Mouse (Mus musculus): ENCODE data around the gene Wasl.

Wasl gene

GRCm38 (mm10) chr6:24645346-24646053 is 19.3 kb downstream of the Wasl start:
- DNase-seq (ENCODE audit: low spot score in 2 of 2), result no peak

GRCm38 (mm10) chr6:24642960-24643359 is 21.8 kb downstream of the Wasl start:
- DNase-seq (ENCODE audit: low spot score in 2 of 2), result no peak

GRCm38 (mm10) chr6:24642161-24642560 is 22.6 kb downstream of the Wasl start:
- DNase-seq (ENCODE audit: low spot score in 2 of 2), result no peak

GRCm38 (mm10) chr6:24641286-24641685 is 23.5 kb downstream of the Wasl start:
- no peak for DNase-seq (ENCODE audit: low spot score in 2 of 2)

GRCm38 (mm10) chr6:24635814-24636213 is 29.0 kb downstream of the Wasl start:
- DNase-seq (ENCODE audit: low spot score in 2 of 2), result no peak

GRCm38 (mm10) chr6:24634065-24634464 is 30.7 kb downstream of the Wasl start:
- DNase-seq (ENCODE audit: low spot score in 2 of 2), result no peak

- no peak for DNase-seq (ENCODE audit: low spot score in 2 of 2)
Observed at GRCm38 (mm10) chr6:24632061-24632460, 32.7 kb downstream of the Wasl start.

- DNase-seq (ENCODE audit: low spot score in 2 of 2), result no peak
Observed at GRCm38 (mm10) chr6:24628499-24628898, 36.3 kb downstream of the Wasl start.

GRCm38 (mm10) chr6:24627586-24628030 is 37.2 kb downstream of the Wasl start:
- peak in 1 of 2 experiments; percentile 73 for DNase-seq (ENCODE audit: low spot score in 2 of 2)

- no peak for DNase-seq (ENCODE audit: low spot score in 2 of 2)
Observed at GRCm38 (mm10) chr6:24622098-24622497, 42.7 kb downstream of the Wasl start.

GRCm38 (mm10) chr6:24620936-24621335 is 43.9 kb downstream of the Wasl start:
- DNase-seq (ENCODE audit: low spot score in 2 of 2), result no peak

GRCm38 (mm10) chr6:24619285-24620045 is 45.3 kb downstream of the Wasl start:
- DNase-seq (ENCODE audit: low spot score in 2 of 2), result no peak

- DNase-seq (ENCODE audit: low spot score in 2 of 2), result no peak
Observed at GRCm38 (mm10) chr6:24616746-24617145, 48.1 kb downstream of the Wasl start.

- peak in 1 of 2 experiments; percentile 40 for DNase-seq (ENCODE audit: low spot score in 2 of 2)
Observed at GRCm38 (mm10) chr6:24613918-24614317, 50.9 kb downstream of the Wasl start.

- no peak for DNase-seq (ENCODE audit: low spot score in 2 of 2)
Observed at GRCm38 (mm10) chr6:24613346-24613745, 51.5 kb downstream of the Wasl start.

- no peak for DNase-seq (ENCODE audit: low spot score in 2 of 2)
Observed at GRCm38 (mm10) chr6:24612074-24612755, 52.6 kb downstream of the Wasl start.

GRCm38 (mm10) chr6:24610358-24610757 is 54.5 kb downstream of the Wasl start:
- no peak for DNase-seq (ENCODE audit: low spot score in 2 of 2)

GRCm38 (mm10) chr6:24609531-24609930 is 55.3 kb downstream of the Wasl start:
- no peak for DNase-seq (ENCODE audit: low spot score in 2 of 2)

GRCm38 (mm10) chr6:24608682-24609081 is 56.1 kb downstream of the Wasl start:
- no peak for DNase-seq (ENCODE audit: low spot score in 2 of 2)

GRCm38 (mm10) chr6:24608129-24608528 is 56.7 kb downstream of the Wasl start:
- DNase-seq (ENCODE audit: low spot score in 2 of 2), result no peak

GRCm38 (mm10) chr6:24607531-24607930 is 57.3 kb downstream of the Wasl start:
- DNase-seq (ENCODE audit: low spot score in 2 of 2), result no peak

GRCm38 (mm10) chr6:24606512-24606911 is 58.3 kb downstream of the Wasl start:
- DNase-seq (ENCODE audit: low spot score in 2 of 2), result no peak

GRCm38 (mm10) chr6:24605631-24606030 is 59.2 kb downstream of the Wasl start:
- DNase-seq (ENCODE audit: low spot score in 2 of 2), result no peak

All from frontal cortex, postnatal 36 days (tissue).